25 mouse cellular contexts compared by ENCODE assay signal in genomic region chr12:13613041-13613440, GRCm38 (mm10).
DNase-seq lines count a peak whose midpoint lies in the region; ATAC-seq and TF ChIP-seq lines count a peak whose summit lies in the region.
"Had no signal": no experiment of that assay in that cellular context is flagged by ENCODE, and none has a peak within 500 bp of the region (broad histone marks: within the 10 kb centered on the region; RNA-seq: fewer than 3 reads in every experiment).

No protein-coding gene starts in this region.

- H3K36me3 ChIP-seq in neural tube, embryonic 15.5 days: no peaks in the 10 kb centered on the region
- no peaks in the 10 kb centered on the region for H3K36me3 ChIP-seq in myocyte (ENCODE audit: control insufficient read depth, insufficient read depth)
- H3K36me3 ChIP-seq in liver, embryonic 12.5 days: no peaks in the 10 kb centered on the region
- no peaks in the 10 kb centered on the region for H3K36me3 ChIP-seq in hindbrain, embryonic 13.5 days
- H3K36me3 ChIP-seq: embryonic facial prominence, embryonic 13.5 days; embryonic facial prominence, embryonic 15.5 days; forebrain, embryonic 10.5 days; forebrain, embryonic 12.5 days had no signal

- peak overlapping the region; percentile 23; the same call in 1 of the 2 replicates for H3K27ac ChIP-seq in neural tube, embryonic 15.5 days (replicated peaks)
- no peak overlapping the region for H3K27ac ChIP-seq in liver, embryonic 12.5 days
- H3K27ac ChIP-seq in hindbrain, embryonic 13.5 days: no peak overlapping the region
- H3K27ac ChIP-seq: embryonic facial prominence, embryonic 13.5 days; embryonic facial prominence, embryonic 15.5 days; forebrain, embryonic 10.5 days; forebrain, embryonic 12.5 days had no signal

- DNase-seq in neural tube, embryonic 10.5 days (ENCODE audit: extremely low spot score, low spot score): no peak
- peak; percentile 5 for DNase-seq in R1 (ENCODE audit: low read depth, low spot score)
- DNase-seq: adrenal gland, adult 2 months; adrenal gland, postnatal 10 days; adrenal gland, postnatal 25 days; B cell, adult 2 months; cerebellum, adult 11-12 months; cerebellum, adult 2 months; cerebellum, adult 9-11 months; cerebellum, postnatal 14 days; cerebellum, postnatal 36 days; embryo, embryonic 11 days had no signal

- no peak overlapping the region for H3ac ChIP-seq in myocyte (ENCODE audit: control insufficient read depth, insufficient read length)

- no peak overlapping the region for H3K4me3 ChIP-seq in neural tube, embryonic 15.5 days (replicated peaks)
- no peak overlapping the region for H3K4me3 ChIP-seq in myocyte
- H3K4me3 ChIP-seq in liver, embryonic 12.5 days: no peak overlapping the region
- H3K4me3 ChIP-seq in hindbrain, embryonic 13.5 days: no peak overlapping the region
- H3K4me3 ChIP-seq: embryonic facial prominence, embryonic 13.5 days; embryonic facial prominence, embryonic 15.5 days; erythroblast, embryonic 14.5 days; forebrain, embryonic 10.5 days; forebrain, embryonic 12.5 days had no signal

- TF ChIP-seq POLR2A in myocyte (IDR thresholded peaks at IDR 0.05; ENCODE audit: insufficient read length, low read depth): no peak

- no peak overlapping the region for H3K4me2 ChIP-seq in neural tube, embryonic 15.5 days
- H3K4me2 ChIP-seq in myocyte (ENCODE audit: low read depth): peak overlapping the region; percentile 10
- no peak overlapping the region for H3K4me2 ChIP-seq in liver, embryonic 12.5 days
- H3K4me2 ChIP-seq in hindbrain, embryonic 13.5 days: no peak overlapping the region
- H3K4me2 ChIP-seq: embryonic facial prominence, embryonic 13.5 days; embryonic facial prominence, embryonic 15.5 days; forebrain, embryonic 12.5 days had no signal

- no peak overlapping the region for H3K9ac ChIP-seq in neural tube, embryonic 15.5 days (replicated peaks)
- H3K9ac ChIP-seq in liver, embryonic 12.5 days: no peak overlapping the region
- H3K9ac ChIP-seq in hindbrain, embryonic 13.5 days: no peak overlapping the region
- H3K9ac ChIP-seq: embryonic facial prominence, embryonic 13.5 days; embryonic facial prominence, embryonic 15.5 days; forebrain, embryonic 12.5 days had no signal

- 10% methylated on average over 2 of the region's 2 CpGs for WGBS in neural tube, embryonic 15.5 days
- WGBS in liver, embryonic 12.5 days (ENCODE audit: insufficient replicate concordance): 10% methylated on average over 2 of the region's 2 CpGs
- 9% methylated on average over 2 of the region's 2 CpGs for WGBS in hindbrain, embryonic 13.5 days

- H3K27me3 ChIP-seq in neural tube, embryonic 15.5 days (replicated peaks): no peaks in the 10 kb centered on the region
- H3K27me3 ChIP-seq in myocyte (ENCODE audit: control insufficient read depth, insufficient read depth, insufficient read length): no peaks in the 10 kb centered on the region
- H3K27me3 ChIP-seq in liver, embryonic 12.5 days (replicated peaks): no peaks in the 10 kb centered on the region
- H3K27me3 ChIP-seq in hindbrain, embryonic 13.5 days: no peaks in the 10 kb centered on the region
- H3K27me3 ChIP-seq: embryonic facial prominence, embryonic 13.5 days; embryonic facial prominence, embryonic 15.5 days; forebrain, embryonic 12.5 days had no signal

- H3K79me2 ChIP-seq in myocyte (ENCODE audit: control insufficient read depth, insufficient read depth): no peaks in the 10 kb centered on the region

- H3K9me3 ChIP-seq in neural tube, embryonic 15.5 days (replicated peaks): no peaks in the 10 kb centered on the region
- H3K9me3 ChIP-seq in liver, embryonic 12.5 days (replicated peaks): no peaks in the 10 kb centered on the region
- no peaks in the 10 kb centered on the region for H3K9me3 ChIP-seq in hindbrain, embryonic 13.5 days
- H3K9me3 ChIP-seq: embryonic facial prominence, embryonic 13.5 days; embryonic facial prominence, embryonic 15.5 days; forebrain, embryonic 10.5 days; forebrain, embryonic 12.5 days had no signal

- 0 out of 2 replicates have a peak, but pooled peaks cover 3% of the 10 kb centered on the region for H3K4me1 ChIP-seq in neural tube, embryonic 15.5 days
- no peaks in the 10 kb centered on the region for H3K4me1 ChIP-seq in liver, embryonic 12.5 days
- peaks cover 14% of the 10 kb centered on the region; the same call in 1 of the 2 replicates for H3K4me1 ChIP-seq in hindbrain, embryonic 13.5 days (replicated peaks)
- H3K4me1 ChIP-seq: embryonic facial prominence, embryonic 13.5 days; embryonic facial prominence, embryonic 15.5 days; forebrain, embryonic 12.5 days had no signal

- no peak for ATAC-seq in neural tube, embryonic 15.5 days (ENCODE audit: low FRiP score)
- no peak for ATAC-seq in liver, embryonic 12.5 days
- ATAC-seq in hindbrain, embryonic 13.5 days (ENCODE audit: low FRiP score): no peak
- ATAC-seq: CD4-positive, CD25-positive, alpha-beta regulatory T cell, adult 4 months; forebrain, embryonic 14.5 days; forebrain, embryonic 16.5 days; Patski had no signal

TF ChIP-seq in myocyte, 11 proteins besides CTCF, POLR2A, EP300 and RAD21:
- no peak for TF ChIP-seq SRF (IDR thresholded peaks at IDR 0.05; ENCODE audit: control insufficient read depth, insufficient read length, low read depth)
- no peak for TF ChIP-seq USF1 (IDR thresholded peaks at IDR 0.05; ENCODE audit: low read depth)
- no peak for TF ChIP-seq E2F4 (IDR thresholded peaks at IDR 0.05; ENCODE audit: insufficient read depth)
- TF ChIP-seq REST (IDR thresholded peaks at IDR 0.05; ENCODE audit: insufficient read depth, insufficient read length): no peak
- no peak for TF ChIP-seq POLR2AphosphoS2 (IDR thresholded peaks at IDR 0.05; ENCODE audit: insufficient read length, low read depth)
- TF ChIP-seq MYOD1 (IDR thresholded peaks at IDR 0.05; ENCODE audit: control insufficient read depth in 1 of 3, insufficient read length in 2 of 3, low read depth in 2 of 3): no peak
- TF ChIP-seq MAX (IDR thresholded peaks at IDR 0.05; ENCODE audit: low read depth): no peak
- TF ChIP-seq TCF12 (IDR thresholded peaks at IDR 0.05; ENCODE audit: insufficient read depth, poor library complexity, severe bottlenecking): no peak
- no peak for TF ChIP-seq TCF3 (IDR thresholded peaks at IDR 0.05; ENCODE audit: insufficient read length, low read depth)
- TF ChIP-seq MYOG (IDR thresholded peaks at IDR 0.05; ENCODE audit: control insufficient read depth in 1 of 3, insufficient read depth in 1 of 3, insufficient read length in 2 of 3, low read depth in 2 of 3): no peak
- no peak for TF ChIP-seq CEBPB (IDR thresholded peaks at IDR 0.05; ENCODE audit: insufficient read depth, poor library complexity, severe bottlenecking)
TF ChIP-seq in myocyte: peak in this region for 0.
